Mouse (Mus musculus): ENCODE data around the gene Atn1. TPM values are rescaled to one million over a fixed set of nuclear protein-coding genes. Genes with fewer than 3 reads are reported as not detected.

Gene Atn1
- polyA plus RNA-seq, 1 experiment from 2014 or later, result 20.3 TPM

- Histone ChIP-seq H3K27me3 (peaks cover 51% of the 10 kb centered on the region), H3K4me2 (replicated peaks) (no peak overlapping the region), H3K4me1 (peaks cover 19% of the 10 kb centered on the region), H3K27ac (no peak overlapping the region), H3K9me3 (replicated peaks) (no peaks in the 10 kb centered on the region), H3K4me3 (no peak overlapping the region), H3K9ac (no peak overlapping the region), H3K36me3 (no peaks in the 10 kb centered on the region)
- ATAC-seq (ENCODE audit: low FRiP score), result no peak
- 80% methylated on average over 7 of the region's 7 CpGs for WGBS
Observed at GRCm38 (mm10) chr6:124765951-124766350, 9.6 kb upstream of the Atn1 start.

GRCm38 (mm10) chr6:124759259-124759658 is 2.9 kb upstream of the Atn1 start:
- H3K4me2 ChIP-seq (replicated peaks), result peak overlapping the region; percentile 73; the same call in 1 of the 2 replicates
- no peak overlapping the region for H3K9ac ChIP-seq
- H3K9me3 ChIP-seq (replicated peaks), result no peaks in the 10 kb centered on the region
- H3K27me3 ChIP-seq, result peaks cover 13% of the 10 kb centered on the region
- peaks cover 35% of the 10 kb centered on the region for H3K4me1 ChIP-seq
- no peaks in the 10 kb centered on the region for H3K36me3 ChIP-seq
- H3K27ac ChIP-seq, result peak overlapping the region; percentile 98
- no peak overlapping the region for H3K4me3 ChIP-seq
- ATAC-seq (ENCODE audit: low FRiP score), result no peak
- 2% methylated on average over 5 of the region's 5 CpGs for WGBS

- WGBS, result 59% methylated on average over 2 of the region's 2 CpGs
- Histone ChIP-seq H3K4me2 (replicated peaks) (peak overlapping the region; percentile 73), H3K4me3 (no peak overlapping the region), H3K9ac (no peak overlapping the region), H3K36me3 (no peaks in the 10 kb centered on the region), H3K27ac (peak overlapping the region; percentile 98), H3K9me3 (replicated peaks) (no peaks in the 10 kb centered on the region), H3K27me3 (peaks cover 10% of the 10 kb centered on the region), H3K4me1 (peaks cover 39% of the 10 kb centered on the region)
- ATAC-seq (ENCODE audit: low FRiP score), result no peak
Observed at GRCm38 (mm10) chr6:124758849-124759232, 2.5 kb upstream of the Atn1 start.

GRCm38 (mm10) chr6:124757909-124758848 is 1.9 kb upstream of the Atn1 start:
- H3K27ac ChIP-seq, result peak overlapping the region; percentile 98
- ATAC-seq (ENCODE audit: low FRiP score), result peak; percentile 15
- WGBS, result 19% methylated on average over 5 of the region's 5 CpGs
- peak overlapping the region; percentile 91 for H3K4me3 ChIP-seq
- no peaks in the 10 kb centered on the region for H3K36me3 ChIP-seq
- H3K9ac ChIP-seq, result peak overlapping the region; percentile 98; the same call in 1 of the 2 replicates
- no peaks in the 10 kb centered on the region for H3K9me3 ChIP-seq (replicated peaks)
- peaks cover 8% of the 10 kb centered on the region; the same call in 1 of the 2 replicates for H3K27me3 ChIP-seq
- peaks cover 42% of the 10 kb centered on the region for H3K4me1 ChIP-seq
- H3K4me2 ChIP-seq (replicated peaks), result peak overlapping the region; percentile 73

GRCm38 (mm10) chr6:124757351-124757880 is 1.1 kb upstream of the Atn1 start:
- 4% methylated on average over 5 of the region's 5 CpGs for WGBS
- Histone ChIP-seq H3K9ac (peak overlapping the region; percentile 98), H3K27me3 (peaks cover under 1% of the 10 kb centered on the region; the same call in 1 of the 2 replicates), H3K4me1 (peaks cover 42% of the 10 kb centered on the region), H3K4me2 (replicated peaks) (peak overlapping the region; percentile 73), H3K36me3 (no peaks in the 10 kb centered on the region), H3K4me3 (peak overlapping the region; percentile 91), H3K9me3 (replicated peaks) (no peaks in the 10 kb centered on the region), H3K27ac (peak overlapping the region; percentile 98)
- ATAC-seq (ENCODE audit: low FRiP score), result no peak

- peak; percentile 73 for ATAC-seq (ENCODE audit: low FRiP score)
- Histone ChIP-seq H3K4me2 (replicated peaks) (peak overlapping the region; percentile 73), H3K27ac (peak overlapping the region; percentile 98), H3K9me3 (replicated peaks) (no peaks in the 10 kb centered on the region), H3K4me1 (peaks cover 42% of the 10 kb centered on the region), H3K36me3 (no peaks in the 10 kb centered on the region), H3K9ac (peak overlapping the region; percentile 98), H3K4me3 (peak overlapping the region; percentile 91), H3K27me3 (no peaks in the 10 kb centered on the region)
- under 1% methylated on average over 46 of the region's 54 CpGs for WGBS
Observed at GRCm38 (mm10) chr6:124756652-124757350, 477 bp upstream of the Atn1 start.

GRCm38 (mm10) chr6:124755306-124755705 is 1.0 kb downstream of the Atn1 start:
- WGBS, result 3% methylated on average over 3 of the region's 3 CpGs
- H3K4me2 ChIP-seq (replicated peaks), result peak overlapping the region; percentile 73
- 0 out of 2 replicates have a peak, but pooled peaks cover 3% of the 10 kb centered on the region for H3K36me3 ChIP-seq
- H3K9me3 ChIP-seq (replicated peaks), result no peaks in the 10 kb centered on the region
- no peaks in the 10 kb centered on the region for H3K27me3 ChIP-seq
- ATAC-seq (ENCODE audit: low FRiP score), result no peak
- peak overlapping the region; percentile 91 for H3K4me3 ChIP-seq
- peaks cover 42% of the 10 kb centered on the region for H3K4me1 ChIP-seq
- H3K27ac ChIP-seq, result peak overlapping the region; percentile 98
- H3K9ac ChIP-seq, result peak overlapping the region; percentile 98

- ATAC-seq (ENCODE audit: low FRiP score), result no peak
- Histone ChIP-seq H3K9ac (no peak overlapping the region), H3K4me1 (peaks cover 38% of the 10 kb centered on the region), H3K27me3 (no peaks in the 10 kb centered on the region), H3K4me3 (no peak overlapping the region), H3K36me3 (peaks cover 15% of the 10 kb centered on the region), H3K9me3 (replicated peaks) (no peaks in the 10 kb centered on the region), H3K27ac (no peak overlapping the region), H3K4me2 (replicated peaks) (peak overlapping the region; percentile 73; the same call in 1 of the 2 replicates)
- 93% methylated on average over 2 of the region's 2 CpGs for WGBS
Observed at GRCm38 (mm10) chr6:124753861-124754260, 2.5 kb downstream of the Atn1 start.

- peaks cover 39% of the 10 kb centered on the region for H3K36me3 ChIP-seq
Observed at GRCm38 (mm10) chr6:124750405-124750804, 5.9 kb downstream of the Atn1 start.

GRCm38 (mm10) chr6:124746654-124747632 is 9.4 kb downstream of the Atn1 start:
- peak overlapping the region; percentile 92; the same call in 1 of the 2 replicates for H3K27ac ChIP-seq
- peak; percentile 3; the same call in 1 of the 2 replicates for ATAC-seq (ENCODE audit: low FRiP score)
- peak overlapping the region; percentile 96 for H3K4me2 ChIP-seq (replicated peaks)
- peak overlapping the region; percentile 51 for H3K4me3 ChIP-seq
- H3K27me3 ChIP-seq, result no peaks in the 10 kb centered on the region
- H3K9ac ChIP-seq, result peak overlapping the region; percentile 86
- peaks cover 66% of the 10 kb centered on the region for H3K36me3 ChIP-seq
- peaks cover 24% of the 10 kb centered on the region for H3K4me1 ChIP-seq
- WGBS, result 89% methylated on average over 7 of the region's 7 CpGs
- H3K9me3 ChIP-seq (replicated peaks), result no peaks in the 10 kb centered on the region

More at GRCm38 (mm10) chr6:124750405-124750804, 5.9 kb downstream of the Atn1 start:
- Histone ChIP-seq H3K4me3 (no peak overlapping the region), H3K9me3 (replicated peaks) (no peaks in the 10 kb centered on the region), H3K4me2 (replicated peaks) (no peak overlapping the region), H3K4me1 (peaks cover 34% of the 10 kb centered on the region), H3K27ac (no peak overlapping the region), H3K27me3 (no peaks in the 10 kb centered on the region), H3K9ac (no peak overlapping the region)
- WGBS, result 90% methylated on average over 8 of the region's 8 CpGs
- no peak for ATAC-seq (ENCODE audit: low FRiP score)

GRCm38 (mm10) chr6:124746296-124746605 is 10.1 kb downstream of the Atn1 start:
- no peaks in the 10 kb centered on the region for H3K9me3 ChIP-seq (replicated peaks)
- peak; percentile 18; the same call in 1 of the 2 replicates for ATAC-seq (ENCODE audit: low FRiP score)
- H3K4me3 ChIP-seq, result peak overlapping the region; percentile 51
- 13% methylated on average over 8 of the region's 8 CpGs for WGBS
- peak overlapping the region; percentile 92 for H3K27ac ChIP-seq
- H3K4me2 ChIP-seq (replicated peaks), result peak overlapping the region; percentile 96
- peak overlapping the region; percentile 86 for H3K9ac ChIP-seq
- peaks cover 29% of the 10 kb centered on the region for H3K4me1 ChIP-seq
- H3K36me3 ChIP-seq, result peaks cover 65% of the 10 kb centered on the region
- no peaks in the 10 kb centered on the region for H3K27me3 ChIP-seq
